Mouse (Mus musculus) adrenal gland, adult (tissue): ENCODE data around the gene Mup7.
"Not testable (repeated sequence)": the region's sequence is repeated elsewhere in the genome, so short reads cannot be mapped to it uniquely, and the experiment has no call there.

Experiments
- DNase-seq, 2 experiments: peaks; one replicate each; pipeline ENCODE4 v3.0.0; 2022 to 2023; ENCODE audit warnings: low spot score in 1 of 2; ENCODE audit not compliant: inconsistent age in 2 of 2

Mup7 gene

GRCm38 (mm10) chr4:60070375-60070774 is at the start of gene Mup7:
Gene Mup7, minus strand, starts transcription at chr4:60070475.
- not testable (repeated sequence) for DNase-seq

- DNase-seq = not testable (repeated sequence)
Observed at GRCm38 (mm10) chr4:60079865-60080264, 9.6 kb upstream of the Mup7 start.

- DNase-seq = not testable (repeated sequence)
Observed at GRCm38 (mm10) chr4:60029334-60030111, 40.8 kb downstream of the Mup7 start.

GRCm38 (mm10) chr4:60020141-60020540 is 50.1 kb downstream of the Mup7 start:
- DNase-seq = not testable (repeated sequence)
